In genomic region chr5:53261999-53262398, GRCm38 (mm10) we compare ENCODE assay signal across 24 mouse cellular contexts. TPM values are rescaled to one million over a fixed set of nuclear protein-coding genes. Genes with fewer than 3 reads are reported as not detected.
A peak's percentile ranks its signal among the peaks of the same experiment; 100 is the strongest.
DNase-seq lines count a peak whose midpoint lies in the region; TF ChIP-seq lines count a peak whose summit lies in the region.
"Had no signal": no experiment of that assay in that cellular context is flagged by ENCODE, and none has a peak within 500 bp of the region (broad histone marks: within the 10 kb centered on the region; RNA-seq: fewer than 3 reads in every experiment).

No protein-coding gene starts in this region.

- H3K4me1 ChIP-seq in thymus, adult 2 months (replicated peaks; ENCODE audit: control insufficient read depth, insufficient read depth, low read length): peaks cover 11% of the 10 kb centered on the region

- H3K27ac ChIP-seq in thymus, adult 2 months (ENCODE audit: control insufficient read depth, insufficient read depth, low read length): no peak overlapping the region
- H3K27ac ChIP-seq: embryonic facial prominence, embryonic 10.5 days; embryonic facial prominence, embryonic 12.5 days; forebrain, embryonic 13.5 days; forebrain, embryonic 15.5 days had no signal

- no peak overlapping the region for H3K4me3 ChIP-seq in thymus, adult 2 months (ENCODE audit: control insufficient read depth, insufficient read depth, low read length)
- H3K4me3 ChIP-seq: embryonic facial prominence, embryonic 10.5 days; embryonic facial prominence, embryonic 12.5 days; forebrain, embryonic 13.5 days; forebrain, embryonic 15.5 days had no signal

- no peaks in the 10 kb centered on the region for H3K36me3 ChIP-seq in thymus, adult 2 months (ENCODE audit: control insufficient read depth, insufficient read depth, low read length)
- H3K36me3 ChIP-seq: embryonic facial prominence, embryonic 10.5 days; embryonic facial prominence, embryonic 12.5 days; forebrain, embryonic 15.5 days; G1E had no signal

- WGBS in thymus, adult 2 months: 82% methylated on average over 10 of the region's 10 CpGs

- peak; percentile 72 for DNase-seq in gastrocnemius, adult 18-20 months (ENCODE audit: low spot score)
- DNase-seq in gastrocnemius, postnatal 4 days (ENCODE audit: low spot score in 2 of 2): no peak
- peak; percentile 54 to 75 for DNase-seq in gastrocnemius, adult 8-10 months (ENCODE audit: low spot score in 2 of 2)
- DNase-seq in gastrocnemius, postnatal 10 days: no peak
- peak; percentile 49 for DNase-seq in gastrocnemius, postnatal 25 days
- DNase-seq in skeletal muscle tissue, adult 2 months (ENCODE audit: low read depth, low spot score): peak; percentile 83
- no peak for DNase-seq in Muller cell, postnatal 12 days (ENCODE audit: inconsistent ontology term)
- DNase-seq in thymus, adult 2 months: no peak
- DNase-seq: adrenal gland, adult 8-10 months; adrenal gland, postnatal 14 days; adrenal gland, postnatal 36 days; B cell, adult 2 months; cerebellum, adult 11-12 months; cerebellum, adult 2 months; cerebellum, adult 9-10 months; cerebellum, postnatal 10 days; cerebellum, postnatal 25 days had no signal

- H3K27me3 ChIP-seq in thymus, adult 2 months (ENCODE audit: control insufficient read depth, insufficient read depth, low read length): no peaks in the 10 kb centered on the region; the same call in 1 of the 2 replicates
- H3K27me3 ChIP-seq: CH12.LX; forebrain, embryonic 15.5 days had no signal

- no peak for TF ChIP-seq POLR2A in thymus, adult 2 months (IDR thresholded peaks at IDR 0.05; ENCODE audit: control insufficient read depth, extremely low read depth, insufficient read depth, low read length, poor library complexity)

- TF ChIP-seq CTCF in thymus, adult 2 months (IDR thresholded peaks at IDR 0.05; ENCODE audit: borderline replicate concordance, control insufficient read depth, extremely low read depth, insufficient read depth, low read length, poor library complexity): no peak

RNA-seq across cellular contexts. Expression of gene Smim20, which starts 4.9 kb away (rescaled TPM):
- total RNA-seq in gastrocnemius, adult 18-20 months (2021): 10 to 100 TPM; 51.0 to 57.7 TPM
- total RNA-seq in gastrocnemius, postnatal 4 days (2021): 10 to 100 TPM; 87.0 to 90.8 TPM
- 10 to 100 TPM; 55.1 to 62.3 (median 58.3) TPM for total RNA-seq in gastrocnemius, adult 8-10 months (2022)
- 100 to 1,000 TPM in 1 of 2 experiments, 10 to 100 TPM in 1; 94.9 to 103 TPM for total RNA-seq in gastrocnemius, postnatal 10 days (2021)
- total RNA-seq in gastrocnemius, postnatal 25 days (2021): 10 to 100 TPM; 60.7 to 61.1 TPM
- 37.4 and 52.3 TPM in 2 replicates for polyA plus RNA-seq in thymus, adult 2 months (2012; rRNA removed)

RNA-seq across cellular contexts. Expression of gene Sel1l3, which starts 48.3 kb away (rescaled TPM):
- 10 to 100 TPM; 52.0 to 54.8 TPM for total RNA-seq in gastrocnemius, adult 18-20 months (2021)
- 10 to 100 TPM; 95.0 to 95.4 TPM for total RNA-seq in gastrocnemius, postnatal 4 days (2021)
- total RNA-seq in gastrocnemius, adult 8-10 months (2022): 10 to 100 TPM; 41.5 to 51.2 (median 49.4) TPM
- 10 to 100 TPM; 92.0 to 94.9 TPM for total RNA-seq in gastrocnemius, postnatal 10 days (2021)
- 10 to 100 TPM; 71.7 to 90.2 TPM for total RNA-seq in gastrocnemius, postnatal 25 days (2021)
- 1.9 and 2.4 TPM in 2 replicates for polyA plus RNA-seq in thymus, adult 2 months (2012; rRNA removed)
- polyA plus RNA-seq: activated CD4-positive, CD25-positive, alpha-beta regulatory T cell, adult 4 months; G1E had no signal

Comparison
In these comparisons a context has a peak if more than half of its experiments do, and no peak if none do; other contexts are left out.
1. DNase-seq: peak in gastrocnemius, adult 18-20 months (single experiment), gastrocnemius, adult 8-10 months (2 of 2), gastrocnemius, postnatal 25 days (single experiment) and skeletal muscle tissue, adult 2 months (single experiment); none in gastrocnemius, postnatal 4 days (0 of 2), gastrocnemius, postnatal 10 days (single experiment), Muller cell, postnatal 12 days (single experiment) and thymus, adult 2 months (single experiment).